Mouse (Mus musculus): ENCODE data around the gene Arl8a. TPM values are rescaled to one million over a fixed set of nuclear protein-coding genes. Genes with fewer than 3 reads are reported as not detected.

Gene Arl8a
- polyA plus RNA-seq, 1 experiment, result 2.0 TPM

DNA sequence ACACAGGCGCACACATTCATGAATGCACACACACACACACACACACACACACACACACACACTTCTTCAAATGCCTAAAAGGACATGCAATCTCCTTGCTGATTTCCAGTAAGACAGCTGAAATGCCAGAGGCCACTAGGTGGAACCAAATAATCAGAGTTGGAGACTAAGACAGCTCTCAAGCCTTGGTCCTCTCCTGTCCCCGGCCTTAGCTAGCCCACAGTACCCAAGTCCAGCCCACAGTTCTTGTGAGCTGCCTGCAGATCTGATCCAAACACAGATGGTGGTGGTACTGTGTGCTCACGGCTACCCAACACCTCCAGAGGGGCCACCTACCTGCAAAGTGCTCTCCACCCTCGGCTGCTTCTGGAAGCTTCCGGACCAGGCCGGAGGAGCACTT lies 25.4 kb downstream of the Arl8a start:
- Histone ChIP-seq H3K36me3 (ENCODE audit: control insufficient read depth) (no peaks in the 10 kb centered on the region), H3K4me3 (replicated peaks) (no peak overlapping the region), H3K4me1 (ENCODE audit: control insufficient read depth) (no peaks in the 10 kb centered on the region), H3K9me3 (ENCODE audit: control insufficient read depth, low read length) (no peaks in the 10 kb centered on the region), H3K27me3 (ENCODE audit: control insufficient read depth) (peaks cover 2% of the 10 kb centered on the region; the same call in 1 of the 2 replicates)
- TF ChIP-seq TAL1 (IDR thresholded peaks at IDR 0.05; ENCODE audit: low read length) (no peak), GATA1 (IDR thresholded peaks at IDR 0.05; ENCODE audit: low read length) (no peak)

DNA sequence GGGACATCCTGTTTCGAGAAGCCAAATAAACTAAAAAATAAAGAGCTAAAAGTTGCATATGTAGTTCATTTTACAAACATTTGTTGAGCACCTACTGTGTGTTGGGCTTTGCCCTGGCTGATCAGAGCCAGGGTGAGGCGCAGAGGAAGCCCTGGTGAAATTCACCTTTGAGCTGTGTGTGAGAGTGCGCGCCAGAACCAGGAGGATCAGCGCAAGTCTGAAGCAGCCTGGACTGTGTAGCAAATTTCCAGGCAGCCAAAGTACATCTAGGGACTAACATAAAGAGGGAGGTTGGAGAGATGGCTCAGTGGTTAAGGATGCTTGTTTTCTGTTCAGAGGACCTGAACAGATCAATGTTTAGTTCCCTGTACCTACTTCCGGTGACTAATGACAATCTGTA lies 26.7 kb downstream of the Arl8a start:
- Histone ChIP-seq H3K4me1 (ENCODE audit: control insufficient read depth) (no peaks in the 10 kb centered on the region), H3K9me3 (ENCODE audit: control insufficient read depth, low read length) (no peaks in the 10 kb centered on the region), H3K27me3 (ENCODE audit: control insufficient read depth) (no peaks in the 10 kb centered on the region), H3K4me3 (replicated peaks) (no peak overlapping the region), H3K36me3 (ENCODE audit: control insufficient read depth) (no peaks in the 10 kb centered on the region)
- TF ChIP-seq TAL1 (IDR thresholded peaks at IDR 0.05; ENCODE audit: low read length) (no peak), GATA1 (IDR thresholded peaks at IDR 0.05; ENCODE audit: low read length) (no peak)

DNA sequence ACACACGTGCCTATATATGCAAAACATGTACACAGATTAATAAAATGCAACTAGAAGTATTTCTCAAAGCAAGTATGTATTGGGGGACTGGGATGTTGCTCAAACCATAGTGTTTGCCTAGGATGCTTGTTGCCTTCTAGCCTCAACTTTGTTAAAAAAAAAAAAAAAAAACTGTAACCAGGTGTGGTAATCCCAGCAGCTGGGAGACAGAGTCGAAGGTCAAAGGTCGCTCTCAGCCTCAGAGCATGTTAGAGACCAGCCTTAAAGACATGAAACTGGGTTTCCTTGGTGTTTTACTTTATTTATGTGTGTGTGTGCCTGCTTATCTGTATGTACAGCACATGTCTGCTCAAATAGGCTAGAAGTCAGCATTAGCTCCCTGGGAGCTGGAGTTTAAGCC lies 28.6 kb downstream of the Arl8a start:
- Histone ChIP-seq H3K4me3 (replicated peaks) (no peak overlapping the region), H3K9me3 (ENCODE audit: control insufficient read depth, low read length) (no peaks in the 10 kb centered on the region), H3K27me3 (ENCODE audit: control insufficient read depth) (no peaks in the 10 kb centered on the region), H3K4me1 (ENCODE audit: control insufficient read depth) (no peaks in the 10 kb centered on the region), H3K36me3 (ENCODE audit: control insufficient read depth) (no peaks in the 10 kb centered on the region)
- TF ChIP-seq GATA1 (IDR thresholded peaks at IDR 0.05; ENCODE audit: low read length) (no peak), TAL1 (IDR thresholded peaks at IDR 0.05; ENCODE audit: low read length) (no peak)

DNA sequence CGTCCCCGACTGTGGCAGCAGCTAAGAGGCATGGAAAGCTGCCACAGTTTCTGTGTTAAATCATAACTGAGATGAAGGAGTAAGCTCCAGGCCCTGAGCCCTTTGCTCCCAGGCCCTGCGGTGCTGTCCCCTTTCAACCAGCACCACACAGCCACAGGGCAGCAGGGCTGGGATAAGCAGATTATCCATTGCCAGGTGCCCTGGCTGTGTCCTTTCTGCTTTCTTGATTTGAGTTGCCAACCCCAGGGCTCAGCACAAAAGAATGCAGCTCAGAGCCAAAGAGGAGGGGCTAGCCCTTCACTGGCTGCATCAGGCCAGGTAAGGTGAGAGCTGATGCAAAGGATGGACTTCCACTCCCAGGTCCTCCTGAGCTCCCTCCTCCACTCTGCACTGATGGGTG lies 31.1 kb downstream of the Arl8a start:
- no peaks in the 10 kb centered on the region for H3K36me3 ChIP-seq (ENCODE audit: control insufficient read depth)
- no peaks in the 10 kb centered on the region for H3K9me3 ChIP-seq (ENCODE audit: control insufficient read depth, low read length)
- H3K4me3 ChIP-seq (replicated peaks), result no peak overlapping the region
- no peaks in the 10 kb centered on the region for H3K4me1 ChIP-seq (ENCODE audit: control insufficient read depth)
- H3K27me3 ChIP-seq (ENCODE audit: control insufficient read depth), result no peaks in the 10 kb centered on the region
- TF ChIP-seq TAL1 (IDR thresholded peaks at IDR 0.05; ENCODE audit: low read length) (no peak), GATA1 (IDR thresholded peaks at IDR 0.05; ENCODE audit: low read length) (no peak)

DNA sequence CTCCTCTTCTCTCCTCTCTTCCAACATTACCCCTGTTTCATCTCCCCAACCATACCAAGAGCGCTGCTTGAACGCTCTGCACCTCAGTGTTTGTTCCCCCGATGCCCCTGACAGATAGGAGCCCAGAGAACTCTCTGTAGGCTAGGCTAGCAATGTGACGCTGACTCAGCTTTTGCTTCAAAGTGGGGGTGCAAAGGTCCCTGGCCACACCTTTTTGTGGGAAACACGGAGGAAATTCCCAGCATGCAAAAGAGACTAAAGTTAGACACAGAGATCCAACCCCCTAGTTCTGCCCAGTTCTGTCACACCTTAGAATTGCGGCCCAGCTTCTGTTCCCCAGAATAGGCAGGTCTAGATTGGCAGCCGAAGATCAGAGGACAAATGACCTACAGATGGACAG lies 32.2 kb downstream of the Arl8a start:
- Histone ChIP-seq H3K4me3 (replicated peaks) (no peak overlapping the region), H3K36me3 (ENCODE audit: control insufficient read depth) (no peaks in the 10 kb centered on the region), H3K4me1 (ENCODE audit: control insufficient read depth) (no peaks in the 10 kb centered on the region), H3K9me3 (ENCODE audit: control insufficient read depth, low read length) (no peaks in the 10 kb centered on the region), H3K27me3 (ENCODE audit: control insufficient read depth) (no peaks in the 10 kb centered on the region)
- TF ChIP-seq GATA1 (IDR thresholded peaks at IDR 0.05; ENCODE audit: low read length), result no peak
- no peak for TF ChIP-seq TAL1 (IDR thresholded peaks at IDR 0.05; ENCODE audit: low read length)

DNA sequence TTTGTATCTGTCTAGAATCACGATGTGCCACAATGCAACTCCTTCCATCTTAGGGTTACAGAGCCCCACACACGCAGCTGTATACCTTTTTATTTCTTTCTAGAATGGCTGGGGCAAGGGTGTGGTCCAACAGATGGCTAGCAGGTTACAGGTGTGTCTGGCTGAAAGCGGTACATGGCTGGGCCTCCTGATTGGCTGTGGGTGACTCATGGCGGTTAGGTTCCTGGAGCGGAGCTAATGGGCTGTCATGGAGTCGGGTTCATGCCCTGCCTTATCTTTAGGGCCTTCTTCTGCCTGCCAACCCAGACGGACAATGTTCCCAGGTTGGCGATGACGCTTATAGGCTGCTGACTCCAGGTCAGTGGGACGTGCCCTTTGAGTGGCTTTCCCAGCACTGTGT lies 34.2 kb downstream of the Arl8a start:
- Histone ChIP-seq H3K36me3 (ENCODE audit: control insufficient read depth) (no peaks in the 10 kb centered on the region), H3K4me3 (replicated peaks) (no peak overlapping the region), H3K4me1 (ENCODE audit: control insufficient read depth) (no peaks in the 10 kb centered on the region), H3K9me3 (ENCODE audit: control insufficient read depth, low read length) (no peaks in the 10 kb centered on the region), H3K27me3 (ENCODE audit: control insufficient read depth) (0 out of 2 replicates have a peak, but pooled peaks cover under 1% of the 10 kb centered on the region)
- TF ChIP-seq GATA1 (IDR thresholded peaks at IDR 0.05; ENCODE audit: low read length) (no peak), TAL1 (IDR thresholded peaks at IDR 0.05; ENCODE audit: low read length) (no peak)

DNA sequence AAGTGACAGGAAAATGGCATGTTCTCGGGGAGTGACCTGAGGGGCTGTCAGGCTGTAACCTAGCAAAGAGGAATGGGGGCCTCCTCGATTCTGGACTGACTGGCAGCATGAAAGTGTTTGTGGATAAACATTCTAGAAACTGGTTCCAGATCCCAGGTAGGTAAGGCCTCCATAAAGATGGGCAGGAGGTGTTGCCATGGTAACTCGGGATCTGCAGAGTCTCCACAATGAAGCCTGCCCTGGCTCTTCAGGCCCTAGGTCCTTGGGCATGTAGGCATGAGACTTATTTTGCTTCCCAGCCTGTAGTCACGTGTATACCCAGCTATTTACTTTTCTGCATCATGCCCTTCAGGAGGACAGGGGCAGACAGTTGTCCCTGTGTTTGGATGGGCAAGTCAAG lies 34.7 kb downstream of the Arl8a start:
- H3K4me1 ChIP-seq (ENCODE audit: control insufficient read depth), result no peaks in the 10 kb centered on the region
- no peaks in the 10 kb centered on the region for H3K36me3 ChIP-seq (ENCODE audit: control insufficient read depth)
- H3K27me3 ChIP-seq (ENCODE audit: control insufficient read depth), result 0 out of 2 replicates have a peak, but pooled peaks cover 2% of the 10 kb centered on the region
- H3K4me3 ChIP-seq (replicated peaks), result no peak overlapping the region
- no peaks in the 10 kb centered on the region for H3K9me3 ChIP-seq (ENCODE audit: control insufficient read depth, low read length)
- TF ChIP-seq GATA1 (IDR thresholded peaks at IDR 0.05; ENCODE audit: low read length) (no peak), TAL1 (IDR thresholded peaks at IDR 0.05; ENCODE audit: low read length) (no peak)

DNA sequence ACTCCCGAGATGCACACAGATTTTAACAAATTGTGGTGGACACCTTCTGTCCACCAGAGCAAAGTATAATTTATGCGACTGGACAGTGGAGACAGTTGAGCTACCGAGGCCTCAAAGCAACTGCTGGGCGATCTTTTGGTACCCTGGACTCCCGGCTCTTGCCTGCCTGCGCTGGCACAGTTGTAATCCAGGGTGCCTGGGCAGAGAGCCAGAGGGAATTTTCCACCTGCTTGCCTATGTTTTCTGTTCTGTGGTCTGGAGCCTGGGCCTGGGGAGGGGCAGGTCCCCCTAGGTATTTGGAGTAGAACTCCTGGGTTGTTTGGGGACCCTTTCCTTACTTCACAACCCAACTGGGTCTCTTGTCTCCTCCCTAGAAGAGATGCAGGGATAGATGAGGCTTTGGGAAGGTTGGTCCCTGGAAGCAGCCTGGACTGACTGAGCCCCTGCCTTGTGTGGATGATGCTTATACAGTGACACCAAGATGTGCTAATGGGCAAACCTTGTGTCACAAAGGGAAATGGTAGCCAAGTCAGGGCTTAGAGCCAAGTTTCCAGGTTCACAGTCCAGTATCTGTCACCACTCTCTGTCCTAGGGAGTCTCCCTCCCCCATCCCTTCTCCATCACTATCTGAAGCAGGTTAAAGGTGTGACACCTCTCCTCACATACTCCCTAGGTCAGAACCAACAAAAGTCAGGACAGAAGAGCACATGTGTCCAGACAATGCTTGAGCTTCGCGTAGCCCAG lies 35.4 kb downstream of the Arl8a start:
- Histone ChIP-seq H3K27me3 (ENCODE audit: control insufficient read depth) (peaks cover 5% of the 10 kb centered on the region), H3K4me1 (ENCODE audit: control insufficient read depth) (no peaks in the 10 kb centered on the region)

DNA sequence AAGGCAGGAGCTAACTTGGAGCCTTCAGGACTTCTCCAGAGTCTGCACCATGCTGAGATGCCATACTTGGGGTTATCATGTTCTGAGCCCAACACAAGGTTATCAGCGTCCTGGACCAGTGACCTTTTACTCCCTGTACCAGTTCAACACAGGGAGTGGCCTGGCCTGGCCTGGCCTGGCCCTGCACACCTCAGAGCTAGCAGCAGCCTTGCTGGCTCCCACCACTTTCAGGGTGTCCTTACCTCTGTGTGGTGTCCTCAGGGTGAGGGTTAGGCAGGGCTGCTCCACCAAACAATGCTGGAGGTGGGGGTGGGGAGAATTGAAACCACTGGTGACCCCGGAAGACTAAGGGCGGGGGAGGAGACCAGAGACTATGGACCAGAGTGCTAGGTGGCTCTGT lies 36.4 kb downstream of the Arl8a start:
- no peaks in the 10 kb centered on the region for H3K9me3 ChIP-seq (ENCODE audit: control insufficient read depth, low read length)
- H3K36me3 ChIP-seq (ENCODE audit: control insufficient read depth), result no peaks in the 10 kb centered on the region
- H3K4me3 ChIP-seq (replicated peaks), result no peak overlapping the region
- peaks cover 5% of the 10 kb centered on the region for H3K27me3 ChIP-seq (ENCODE audit: control insufficient read depth)
- no peak for TF ChIP-seq TAL1 (IDR thresholded peaks at IDR 0.05; ENCODE audit: low read length)
- H3K4me1 ChIP-seq (ENCODE audit: control insufficient read depth), result no peaks in the 10 kb centered on the region

More for the DNA sequence above, 35.4 kb downstream of the Arl8a start:
- H3K36me3 ChIP-seq (ENCODE audit: control insufficient read depth), result no peaks in the 10 kb centered on the region
- H3K4me3 ChIP-seq (replicated peaks), result no peak overlapping the region
- TF ChIP-seq TAL1 (IDR thresholded peaks at IDR 0.05; ENCODE audit: low read length), result no peak
- TF ChIP-seq GATA1 (IDR thresholded peaks at IDR 0.05; ENCODE audit: low read length), result no peak
- H3K9me3 ChIP-seq (ENCODE audit: control insufficient read depth, low read length), result no peaks in the 10 kb centered on the region

DNA sequence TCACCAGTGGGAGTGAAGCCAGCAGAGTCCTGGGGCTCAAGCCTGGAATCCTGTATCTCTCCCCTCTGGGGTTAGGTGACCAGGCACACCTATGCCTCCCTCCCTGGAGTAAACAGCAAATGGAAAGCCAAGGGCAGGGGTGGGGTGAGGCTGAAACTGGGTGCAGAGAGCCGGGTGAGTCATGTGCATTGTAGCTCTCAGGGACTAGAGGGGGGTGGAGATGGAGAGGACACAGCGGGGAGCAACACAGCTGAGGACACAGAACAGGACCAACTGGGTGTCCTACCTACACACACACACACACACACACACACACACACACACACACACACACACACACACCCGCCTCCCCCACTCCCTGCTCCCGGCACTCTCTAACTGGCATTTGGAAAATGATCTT lies 36.8 kb downstream of the Arl8a start:
- H3K36me3 ChIP-seq (ENCODE audit: control insufficient read depth), result no peaks in the 10 kb centered on the region

More for the DNA sequence above, 36.8 kb downstream of the Arl8a start:
- no peaks in the 10 kb centered on the region for H3K4me1 ChIP-seq (ENCODE audit: control insufficient read depth)
- no peaks in the 10 kb centered on the region for H3K9me3 ChIP-seq (ENCODE audit: control insufficient read depth, low read length)
- peaks cover 5% of the 10 kb centered on the region for H3K27me3 ChIP-seq (ENCODE audit: control insufficient read depth)
- TF ChIP-seq TAL1 (IDR thresholded peaks at IDR 0.05; ENCODE audit: low read length) (no peak), GATA1 (IDR thresholded peaks at IDR 0.05; ENCODE audit: low read length) (no peak)
- no peak overlapping the region for H3K4me3 ChIP-seq (replicated peaks)
